Mouse (Mus musculus) adrenal gland, postnatal 14 days (tissue): ENCODE results near the gene Slc10a4. TPM values are rescaled to one million over a fixed set of nuclear protein-coding genes. Genes with fewer than 3 reads are reported as not detected.
A peak's percentile ranks its signal among the peaks of the same experiment; 100 is the strongest.

Experiments
- DNase-seq: peaks from one replicate; pipeline ENCODE4 v3.0.0; 2021; ENCODE audit warnings: mixed read lengths
- total RNA-seq: library from RNA; stranded (reverse); gene quantifications from 2 replicates; pipeline ENCODE4 v1.2.3, GENCODE M21; 2021

Slc10a4 gene
- total RNA-seq, 1 experiment from 2014 or later: 9.8 TPM

- peak; percentile 23 for DNase-seq
Measured at GRCm38 (mm10) chr5:73013611-73014287, 7.1 kb downstream of the Slc10a4 start.

GRCm38 (mm10) chr5:73014745-73015144 is 8.1 kb downstream of the Slc10a4 start:
- no peak for DNase-seq

GRCm38 (mm10) chr5:73023801-73024200 is 17.1 kb downstream of the Slc10a4 start:
- DNase-seq: no peak

DNA sequence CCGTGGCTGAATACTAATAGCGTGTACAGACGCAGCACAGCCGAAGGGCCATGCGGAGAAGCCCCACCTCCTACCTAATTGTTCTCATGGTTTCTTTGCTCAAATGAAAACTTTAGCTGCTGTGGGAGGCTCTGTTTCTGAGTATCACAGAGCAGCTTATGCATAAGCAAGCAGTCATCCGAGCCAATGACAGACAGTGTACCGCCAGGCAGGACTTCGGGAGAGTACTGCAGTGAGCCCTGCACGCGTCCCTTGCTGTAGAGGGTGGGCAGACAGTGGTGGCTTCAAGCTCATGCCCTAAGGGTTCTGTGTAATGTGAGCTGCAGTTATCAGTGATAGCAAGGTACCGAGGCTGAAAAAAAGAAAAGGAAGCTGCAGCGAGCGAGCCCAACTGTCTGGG is 22.0 kb downstream of the Slc10a4 start:
- no peak for DNase-seq

- DNase-seq: no peak
Measured at GRCm38 (mm10) chr5:73032481-73032880, 25.8 kb downstream of the Slc10a4 start.

GRCm38 (mm10) chr5:73044055-73044454 is 37.4 kb downstream of the Slc10a4 start:
- no peak for DNase-seq

DNA sequence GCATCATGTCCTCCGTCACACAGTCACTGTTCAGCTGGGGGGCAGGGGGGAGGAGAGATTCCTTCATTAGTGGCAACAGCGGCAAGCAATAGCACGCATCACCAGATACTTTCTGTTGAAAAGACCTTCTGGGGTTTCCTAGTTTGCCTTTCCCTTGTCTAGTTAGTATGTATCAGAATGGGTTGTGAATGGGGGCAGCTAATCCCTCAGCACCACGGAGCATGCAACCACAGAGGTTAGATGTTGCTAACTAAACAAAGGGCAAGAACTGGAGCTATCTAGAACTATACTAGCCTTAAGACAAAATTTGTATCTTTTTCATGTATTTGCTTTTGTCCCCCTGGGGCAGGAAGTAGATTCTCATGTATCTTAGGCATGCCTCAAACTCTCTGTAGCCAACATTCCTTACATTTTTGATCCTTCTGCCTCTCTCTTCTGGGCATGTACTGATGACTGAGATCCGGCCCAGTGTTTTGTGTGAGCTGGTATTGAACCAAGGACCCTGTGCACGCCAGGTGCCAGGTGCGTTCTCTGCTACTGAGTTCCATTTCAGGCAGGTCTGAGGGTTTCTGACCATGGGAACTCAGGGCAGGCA is 41.1 kb downstream of the Slc10a4 start:
- DNase-seq: no peak

DNA sequence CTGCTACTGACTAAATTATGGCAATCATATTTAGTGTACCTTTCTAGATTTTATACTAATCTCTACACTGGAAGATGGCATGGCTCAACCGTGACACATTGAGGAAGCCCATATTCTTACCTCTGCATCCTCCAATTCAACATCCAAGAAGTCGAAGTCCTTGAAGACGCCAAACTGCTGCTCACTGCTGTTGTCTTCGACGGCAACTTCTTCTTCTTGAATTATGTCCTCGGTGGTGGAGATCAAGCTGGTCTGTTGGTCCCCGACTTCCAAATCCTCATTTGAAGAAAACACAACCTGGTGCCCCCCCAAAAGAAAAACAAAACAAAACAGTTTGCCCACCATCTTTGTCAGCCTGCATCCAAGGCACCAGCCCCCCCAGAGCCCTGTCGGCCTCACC is 47.2 kb downstream of the Slc10a4 start:
- DNase-seq: no peak

GRCm38 (mm10) chr5:73056457-73056856 is 49.8 kb downstream of the Slc10a4 start:
- DNase-seq: no peak

- no peak for DNase-seq
Measured at GRCm38 (mm10) chr5:73056937-73057336, 50.3 kb downstream of the Slc10a4 start.

- DNase-seq: no peak
Measured at GRCm38 (mm10) chr5:73061506-73062155, 54.9 kb downstream of the Slc10a4 start.

Other genes starting within 250 kb of the Slc10a4 start
- 3.3 and 4.8 TPM in 2 replicates for gene Tec, start 138.4 kb upstream of the Slc10a4 start, total RNA-seq
- gene Slain2, start 92.6 kb upstream of the Slc10a4 start, total RNA-seq: 57.0 and 58.8 TPM in 2 replicates
- gene Gm10135, start 32.2 kb upstream of the Slc10a4 start, total RNA-seq: not detected in 2 replicates
- 43.0 and 55.1 TPM in 2 replicates for gene Fryl, start 249.7 kb downstream of the Slc10a4 start, total RNA-seq